Mouse (Mus musculus) cerebellum, postnatal 14 days (tissue): ENCODE results near the gene Dnase1l1.

Experiments used
- DNase-seq, 2 experiments: peaks; one replicate each; pipeline ENCODE4 v3.0.0; 2021; ENCODE audit warnings: mixed read lengths in 2 of 2

Gene Dnase1l1

GRCm38 (mm10) chrX:74281732-74282394, at the start of gene Dnase1l1, which contains the start of gene Taz:
Dnase1l1 (minus strand) TSS chrX:74282337.
Taz (plus strand) TSS chrX:74281912.
- DNase-seq: peak; percentile 70 to 75

- peak; percentile 46 to 64 for DNase-seq
Observed at GRCm38 (mm10) chrX:74330166-74330930, 48.2 kb upstream of the Dnase1l1 start.

DNA sequence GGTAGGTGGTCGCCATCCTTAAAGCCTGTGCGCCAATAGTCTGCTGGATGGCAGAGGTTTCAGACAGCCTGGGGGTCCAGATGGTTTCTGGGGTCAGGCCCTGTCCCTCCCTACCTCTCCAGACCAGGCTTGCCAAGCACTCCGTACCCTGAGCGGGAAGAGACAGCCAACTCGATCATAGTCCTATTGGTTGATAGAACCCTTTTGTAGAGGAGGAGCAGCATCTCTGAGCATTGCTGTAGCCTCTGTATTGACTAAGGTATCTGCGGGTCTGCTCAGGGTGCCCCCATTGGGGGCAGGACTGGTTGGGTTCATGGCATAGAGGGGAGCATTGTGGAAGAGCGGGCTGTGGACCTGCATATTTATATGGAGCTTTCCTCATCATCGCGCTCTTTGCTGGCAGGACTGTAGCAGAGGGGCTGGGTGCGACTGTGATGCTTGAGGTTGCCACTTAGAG, 47.1 kb upstream of the Dnase1l1 start:
- DNase-seq: peak in 1 of 2 experiments; percentile 14

- peak; percentile 72 to 75 for DNase-seq
Observed at GRCm38 (mm10) chrX:74328725-74329161, 46.6 kb upstream of the Dnase1l1 start, which contains the start of gene Plxna3. Plxna3 (plus strand) TSS chrX:74329066.

GRCm38 (mm10) chrX:74312540-74313464, 30.7 kb upstream of the Dnase1l1 start, which contains the start of gene Fam50a:
Fam50a (plus strand) TSS chrX:74313033.
- DNase-seq: peak; percentile 88 to 89

DNA sequence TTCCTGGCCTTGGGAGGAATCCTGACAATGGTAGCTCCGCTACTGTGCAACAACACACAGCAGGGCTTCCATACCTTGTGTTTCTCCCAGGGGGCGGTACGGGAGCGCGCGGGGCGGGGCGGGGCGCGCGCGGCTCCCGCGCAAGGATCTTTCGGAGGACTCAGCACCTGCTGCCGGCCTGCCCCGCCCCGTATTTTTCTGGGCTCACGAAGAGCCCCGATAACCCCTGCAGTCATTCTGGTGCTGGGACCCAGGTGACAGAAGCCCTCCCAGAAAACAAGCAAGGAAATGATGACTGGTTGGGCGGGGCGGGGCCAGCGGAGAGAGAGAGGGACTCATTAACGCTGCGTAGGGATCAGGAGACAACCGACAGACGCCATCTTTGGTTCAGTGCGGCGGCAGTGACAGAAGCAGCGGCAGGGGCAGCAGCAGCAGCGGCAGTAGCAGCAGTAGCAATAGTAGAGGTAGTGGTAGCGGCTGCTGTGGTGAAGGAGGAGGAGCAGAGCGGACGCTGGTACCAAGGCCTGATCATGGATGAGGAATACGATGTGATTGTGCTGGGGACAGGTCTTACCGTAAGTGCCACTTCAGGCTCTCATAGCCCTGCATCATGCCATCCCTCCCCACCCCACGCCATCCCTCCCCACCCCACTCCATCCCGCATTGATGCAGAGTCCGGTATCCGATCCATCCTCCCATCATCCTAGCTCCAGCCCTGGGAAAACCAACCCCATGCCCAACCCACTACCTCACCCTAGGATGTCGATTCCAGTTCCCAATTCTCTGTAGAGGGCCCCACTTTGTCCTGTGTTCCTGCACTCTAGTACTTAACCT, 22.9 kb upstream of the Dnase1l1 start, which contains the start of gene Gdi1:
Gdi1 (plus strand) TSS at position 132 of the 834 bp plus-strand sequence.
- peak; percentile 83 for DNase-seq

DNA sequence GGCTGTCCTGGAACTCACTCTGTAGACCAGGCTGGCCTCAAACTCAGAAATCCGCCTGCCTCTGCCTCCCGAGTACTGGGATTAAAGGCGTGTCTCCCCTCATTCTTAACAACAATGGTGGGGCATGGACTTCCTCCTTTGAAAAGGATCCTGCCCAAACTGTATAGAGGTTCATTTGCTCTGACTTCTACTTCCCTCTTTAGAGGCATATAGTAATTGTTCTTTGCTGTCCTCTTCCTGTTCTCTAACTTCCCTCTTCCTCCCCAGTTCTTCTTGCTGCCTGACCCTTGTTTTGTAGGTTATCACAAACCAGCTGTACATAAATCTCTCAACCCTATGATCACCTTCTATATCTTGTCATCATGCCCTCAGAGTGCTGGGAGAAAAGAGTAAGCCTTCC, 17.6 kb upstream of the Dnase1l1 start:
- no peak for DNase-seq

- no peak for DNase-seq
Observed at GRCm38 (mm10) chrX:74298348-74298747, 16.2 kb upstream of the Dnase1l1 start.

DNA sequence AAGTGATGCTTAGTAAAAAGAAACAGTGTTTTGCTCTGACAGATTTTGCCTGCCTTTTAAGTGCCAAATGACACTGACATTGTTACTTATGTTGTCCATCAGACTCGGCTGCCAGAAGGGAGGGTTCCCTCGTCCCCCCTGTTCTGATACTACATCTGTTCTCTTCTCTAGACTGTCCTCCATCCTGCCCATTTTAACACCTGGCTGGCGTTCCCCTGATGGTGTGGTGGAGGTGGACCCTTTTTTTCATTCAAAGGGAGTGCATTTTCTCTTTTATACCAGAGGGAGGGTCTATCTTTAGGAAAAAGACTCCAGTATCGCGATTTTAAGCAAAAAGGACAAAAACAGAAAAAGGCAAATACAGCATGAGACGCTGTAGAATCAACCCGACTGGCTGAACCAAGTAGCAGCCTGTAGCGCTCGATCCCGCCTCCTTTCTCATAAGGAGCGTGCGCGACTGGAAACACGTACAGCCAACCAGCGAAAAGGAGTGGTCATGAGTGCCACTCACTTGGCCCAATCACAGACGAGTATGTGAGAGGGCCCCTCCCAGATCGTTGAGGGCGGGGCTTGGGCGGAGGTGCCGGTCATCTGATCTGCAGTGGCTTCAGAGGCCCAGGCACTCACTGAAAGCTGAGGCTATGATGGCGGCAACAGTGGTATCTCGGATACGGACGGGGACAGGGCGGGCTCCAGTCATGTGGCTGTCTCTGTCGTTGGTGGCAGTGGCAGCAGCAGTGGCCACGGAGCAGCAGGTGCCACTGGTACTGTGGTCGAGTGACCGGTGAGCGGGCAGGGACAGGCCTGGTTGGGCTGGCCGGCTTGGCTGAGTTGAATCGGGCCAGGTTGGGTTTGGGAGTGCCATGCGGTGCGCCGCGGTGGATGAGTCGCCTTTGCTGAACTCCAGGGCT, 14.7 kb upstream of the Dnase1l1 start, which contains the start of gene Atp6ap1:
Atp6ap1 (plus strand) TSS at position 560 of the 911 bp plus-strand sequence.
- peak; percentile 96 for DNase-seq

GRCm38 (mm10) chrX:74293431-74293830, 11.3 kb upstream of the Dnase1l1 start:
- no peak for DNase-seq

DNA sequence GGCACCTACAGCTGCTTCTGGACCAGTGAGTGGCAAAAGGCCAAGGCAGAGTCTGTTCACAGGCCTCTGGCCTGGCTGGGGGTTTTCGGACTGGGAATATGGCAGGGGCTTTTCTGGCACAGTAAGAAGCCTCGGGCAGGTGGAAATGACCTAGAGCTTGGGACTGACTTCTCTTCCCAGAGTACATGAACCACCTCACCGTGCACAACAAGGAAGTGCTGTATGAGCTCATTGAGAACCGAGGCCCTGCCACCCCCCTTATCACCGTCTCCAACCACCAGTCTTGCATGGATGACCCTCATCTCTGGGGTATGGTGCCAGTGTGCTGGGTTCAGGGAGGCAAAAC, 928 bp upstream of the Dnase1l1 start:
- DNase-seq: no peak

DNA sequence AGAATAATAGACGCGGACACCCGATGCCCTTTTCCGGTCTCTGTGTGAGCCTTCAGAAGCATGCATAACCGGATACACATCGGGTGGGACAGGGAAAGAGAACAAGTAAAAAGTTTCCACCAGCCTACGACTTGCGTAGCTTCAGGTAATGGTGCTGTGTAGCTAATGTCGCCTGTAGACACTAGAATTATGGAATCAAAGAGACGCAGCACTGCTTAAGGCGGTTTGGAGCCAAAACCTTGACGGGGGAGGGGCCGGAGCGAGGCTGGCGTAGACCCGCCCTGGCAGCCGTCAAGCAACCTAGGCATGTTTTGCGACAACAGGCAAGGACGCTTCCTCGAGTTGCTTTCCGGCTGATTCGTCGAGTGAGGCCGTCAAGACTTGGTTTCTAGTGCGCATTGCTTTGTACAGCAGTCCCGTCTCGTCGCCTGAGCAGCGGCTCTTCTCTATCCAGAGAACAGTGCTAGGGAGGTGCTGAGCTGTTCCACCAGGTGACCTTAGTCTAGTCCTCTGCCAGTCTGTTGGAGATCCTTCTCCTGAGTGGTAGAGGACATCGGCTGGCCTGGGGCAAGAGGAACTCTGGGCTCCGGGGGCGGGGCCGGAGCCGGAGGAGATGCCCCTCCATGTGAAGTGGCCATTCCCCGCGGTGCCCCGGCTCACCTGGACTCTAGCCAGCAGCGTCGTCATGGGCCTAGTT, 406 bp upstream of the Dnase1l1 start:
- DNase-seq: peak; percentile 88 to 90

DNA sequence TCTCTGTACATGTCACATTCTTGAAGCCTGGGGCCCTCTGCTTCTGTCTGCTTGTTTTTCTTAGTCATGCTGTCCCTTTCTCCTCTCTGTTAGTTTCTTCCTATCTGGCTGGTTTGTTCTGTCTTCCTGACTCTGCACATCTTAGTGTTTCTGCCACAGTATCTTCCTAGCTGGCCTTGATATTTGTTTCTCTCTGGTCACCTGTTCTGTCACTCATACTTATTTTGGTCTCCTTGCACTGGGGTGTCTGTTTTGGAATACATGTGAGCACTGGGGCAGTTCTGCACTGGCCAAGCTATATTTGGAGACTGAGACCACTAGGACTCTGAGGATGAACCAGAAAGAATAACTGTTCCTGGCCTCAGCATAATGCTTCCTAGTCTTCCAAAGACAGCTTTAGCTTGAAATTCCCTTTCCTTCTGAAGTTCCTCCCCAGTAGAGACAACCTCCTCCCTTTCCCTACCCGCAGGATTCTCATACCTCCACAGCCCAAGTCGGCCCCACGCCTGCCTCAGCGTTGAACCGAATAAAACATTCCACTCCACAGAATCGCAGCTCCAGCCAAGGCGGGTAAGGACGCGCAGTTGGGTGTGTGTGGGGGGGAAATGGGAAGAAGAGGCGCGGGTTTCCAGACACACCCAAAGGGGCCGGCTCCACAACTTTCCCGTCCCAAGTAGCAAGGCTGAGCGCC, 951 bp downstream of the Dnase1l1 start:
- DNase-seq: no peak

GRCm38 (mm10) chrX:74277916-74278315, 4.2 kb downstream of the Dnase1l1 start:
- no peak for DNase-seq

- DNase-seq: no peak
Observed at GRCm38 (mm10) chrX:74273422-74274322, 8.5 kb downstream of the Dnase1l1 start.

- DNase-seq: peak; percentile 33 to 45
Observed at GRCm38 (mm10) chrX:74270902-74271551, 11.1 kb downstream of the Dnase1l1 start.
